ENCODE assay signal across 11 mouse cellular contexts in genomic region chr6:144480648-144481528, GRCm38 (mm10).
A peak's percentile ranks its signal among the peaks of the same experiment; 100 is the strongest.
DNase-seq lines count a peak whose midpoint lies in the region; ATAC-seq and TF ChIP-seq lines count a peak whose summit lies in the region.
"Had no signal": no experiment of that assay in that cellular context is flagged by ENCODE, and none has a peak within 500 bp of the region (broad histone marks: within the 10 kb centered on the region; RNA-seq: fewer than 3 reads in every experiment).

No protein-coding gene starts in this region.

- DNase-seq in embryonic facial prominence, embryonic 10.5 days (ENCODE audit: low spot score): peak; percentile 62
- DNase-seq in hindbrain, embryonic 11.5 days (ENCODE audit: low spot score): peak; percentile 62
- peak; percentile 67 for DNase-seq in midbrain, embryonic 14.5 days
- no peak for DNase-seq in left cerebral cortex, adult 8-10 months (ENCODE audit: low spot score in 2 of 2)
- no peak for DNase-seq in right cerebral cortex, postnatal 36 days (ENCODE audit: low spot score in 2 of 2)
- DNase-seq in thymus, postnatal 25 days: no peak
- no peak for DNase-seq in cerebellum, adult 11-12 months
- DNase-seq: kidney, postnatal 10 days had no signal

- 5% methylated on average over 5 of the region's 5 CpGs for WGBS in embryonic facial prominence, embryonic 10.5 days
- 9% methylated on average over 5 of the region's 5 CpGs for WGBS in hindbrain, embryonic 11.5 days
- 4% methylated on average over 5 of the region's 5 CpGs for WGBS in midbrain, embryonic 14.5 days

- no peaks in the 10 kb centered on the region for H3K36me3 ChIP-seq in ES-Bruce4 (ENCODE audit: control insufficient read depth, insufficient read depth, low read length, poor library complexity, severe bottlenecking)
- H3K36me3 ChIP-seq in embryonic facial prominence, embryonic 10.5 days (replicated peaks): no peaks in the 10 kb centered on the region
- no peaks in the 10 kb centered on the region for H3K36me3 ChIP-seq in hindbrain, embryonic 11.5 days (ENCODE audit: control insufficient read depth, insufficient read depth, low read length)
- no peaks in the 10 kb centered on the region for H3K36me3 ChIP-seq in midbrain, embryonic 14.5 days (ENCODE audit: control insufficient read depth, insufficient read depth, low read length)
- H3K36me3 ChIP-seq: liver, embryonic 15.5 days had no signal

- H3K9ac ChIP-seq in ES-Bruce4 (ENCODE audit: low read depth, poor library complexity, severe bottlenecking): no peak overlapping the region
- H3K9ac ChIP-seq in hindbrain, embryonic 11.5 days (ENCODE audit: low read depth, low read length): no peak overlapping the region
- no peak overlapping the region for H3K9ac ChIP-seq in midbrain, embryonic 14.5 days (replicated peaks; ENCODE audit: low read length)
- H3K9ac ChIP-seq: liver, embryonic 15.5 days had no signal

- TF ChIP-seq CTCF in ES-Bruce4 (IDR thresholded peaks at IDR 0.05; ENCODE audit: low read depth, low read length): no peak

- TF ChIP-seq EP300 in ES-Bruce4 (IDR thresholded peaks at IDR 0.05; ENCODE audit: insufficient read depth, low read depth, low read length): no peak

- 0 out of 2 replicates have a peak overlapping the region, but pooled peaks have one; percentile 42 for H3K27ac ChIP-seq in ES-Bruce4 (ENCODE audit: insufficient read depth, low read length)
- peak overlapping the region; percentile 61 for H3K27ac ChIP-seq in embryonic facial prominence, embryonic 10.5 days (replicated peaks)
- 0 out of 2 replicates have a peak overlapping the region, but pooled peaks have one; percentile 34 for H3K27ac ChIP-seq in hindbrain, embryonic 11.5 days (ENCODE audit: low read depth, low read length)
- peak overlapping the region; percentile 54 for H3K27ac ChIP-seq in midbrain, embryonic 14.5 days (replicated peaks; ENCODE audit: low read depth, low read length)
- H3K27ac ChIP-seq: liver, embryonic 15.5 days had no signal

- no peak overlapping the region for H3K4me2 ChIP-seq in hindbrain, embryonic 11.5 days (replicated peaks; ENCODE audit: low read depth, low read length)
- H3K4me2 ChIP-seq in midbrain, embryonic 14.5 days (ENCODE audit: low read length): peak overlapping the region; percentile 22; the same call in 1 of the 2 replicates
- H3K4me2 ChIP-seq: liver, embryonic 15.5 days had no signal

- ATAC-seq in hindbrain, embryonic 11.5 days (ENCODE audit: low FRiP score): peak; percentile 94
- peak; percentile 80 for ATAC-seq in midbrain, embryonic 14.5 days (ENCODE audit: low FRiP score, low TSS enrichment)

- no peak overlapping the region for H3K4me3 ChIP-seq in ES-Bruce4 (ENCODE audit: low read depth, low read length)
- H3K4me3 ChIP-seq in embryonic facial prominence, embryonic 10.5 days: no peak overlapping the region
- H3K4me3 ChIP-seq in hindbrain, embryonic 11.5 days (ENCODE audit: low read depth, low read length): no peak overlapping the region
- H3K4me3 ChIP-seq in midbrain, embryonic 14.5 days (replicated peaks; ENCODE audit: low read depth, low read length): no peak overlapping the region
- H3K4me3 ChIP-seq: liver, embryonic 15.5 days; megakaryocyte, embryonic 14.5 days had no signal

- H3K9me3 ChIP-seq in ES-Bruce4 (replicated peaks; ENCODE audit: control insufficient read depth, insufficient read depth, low read length, poor library complexity, severe bottlenecking): no peaks in the 10 kb centered on the region
- H3K9me3 ChIP-seq in embryonic facial prominence, embryonic 10.5 days: no peaks in the 10 kb centered on the region
- H3K9me3 ChIP-seq in hindbrain, embryonic 11.5 days (ENCODE audit: control insufficient read depth, low read length): no peaks in the 10 kb centered on the region
- H3K9me3 ChIP-seq in midbrain, embryonic 14.5 days (ENCODE audit: control insufficient read depth, low read length): no peaks in the 10 kb centered on the region
- H3K9me3 ChIP-seq: liver, embryonic 15.5 days had no signal

- H3K4me1 ChIP-seq in ES-Bruce4 (ENCODE audit: control insufficient read depth, insufficient read depth, low read length): no peaks in the 10 kb centered on the region
- H3K4me1 ChIP-seq in embryonic facial prominence, embryonic 10.5 days: peaks cover 28% of the 10 kb centered on the region
- peaks cover 5% of the 10 kb centered on the region; the same call in 1 of the 2 replicates for H3K4me1 ChIP-seq in hindbrain, embryonic 11.5 days (replicated peaks; ENCODE audit: control insufficient read depth, insufficient read depth, low read length)
- H3K4me1 ChIP-seq in midbrain, embryonic 14.5 days (ENCODE audit: control insufficient read depth, insufficient read depth, low read length): peaks cover 18% of the 10 kb centered on the region

- TF ChIP-seq POLR2A in ES-Bruce4 (IDR thresholded peaks at IDR 0.05; ENCODE audit: insufficient read depth, low read length): no peak

- no peaks in the 10 kb centered on the region for H3K27me3 ChIP-seq in ES-Bruce4 (ENCODE audit: control insufficient read depth, insufficient read depth, low read length, poor library complexity, severe bottlenecking)
- 0 out of 2 replicates have a peak, but pooled peaks cover 6% of the 10 kb centered on the region for H3K27me3 ChIP-seq in embryonic facial prominence, embryonic 10.5 days (replicated peaks; ENCODE audit: low read depth, poor library complexity, severe bottlenecking)
- no peaks in the 10 kb centered on the region; the same call in 1 of the 2 replicates for H3K27me3 ChIP-seq in hindbrain, embryonic 11.5 days (ENCODE audit: control insufficient read depth, insufficient read depth, low read length)
- no peaks in the 10 kb centered on the region for H3K27me3 ChIP-seq in midbrain, embryonic 14.5 days (ENCODE audit: control insufficient read depth, insufficient read depth, low read length)
- H3K27me3 ChIP-seq: liver, embryonic 15.5 days; megakaryocyte, embryonic 14.5 days had no signal

Comparison
In these comparisons a context has a peak if more than half of its experiments do, and no peak if none do; other contexts are left out.
1. DNase-seq: peak in embryonic facial prominence, embryonic 10.5 days (single experiment), hindbrain, embryonic 11.5 days (single experiment) and midbrain, embryonic 14.5 days (single experiment); none in left cerebral cortex, adult 8-10 months (0 of 2), right cerebral cortex, postnatal 36 days (0 of 2), thymus, postnatal 25 days (single experiment) and cerebellum, adult 11-12 months (single experiment).
2. Peak in every context shown above with its lines, with median percentiles within 50 percentile points of each other: H3K27ac ChIP-seq.